Mouse (Mus musculus) megakaryocyte, embryonic 14.5 days (primary cell): ENCODE data around the gene Lyrm4. TPM values are rescaled to one million over a fixed set of nuclear protein-coding genes. Genes with fewer than 3 reads are reported as not detected.
A peak's percentile ranks its signal among the peaks of the same experiment; 100 is the strongest.
"Not testable (repeated sequence)": the region's sequence is repeated elsewhere in the genome, so short reads cannot be mapped to it uniquely, and the experiment has no call there.

Experiments
- H3K27me3 ChIP-seq: replicated peaks from 2 replicates; pipeline ENCODE3; 2012; ENCODE audit warnings: inconsistent platforms
- H3K36me3 ChIP-seq: replicated peaks from 2 replicates; pipeline ENCODE3; 2012; ENCODE audit warnings: low read length, inconsistent platforms, mixed read lengths
- H3K4me1 ChIP-seq: 2 replicates; pipeline ENCODE4 v1.6.1; 2012; ENCODE audit warnings: inconsistent platforms
- H3K4me3 ChIP-seq: replicated peaks from 2 replicates; pipeline ENCODE3; 2012; ENCODE audit warnings: moderate library complexity, mild to moderate bottlenecking, inconsistent platforms
- H3K9me3 ChIP-seq: 2 replicates; pipeline ENCODE4 v1.6.1; 2012; ENCODE audit warnings: inconsistent platforms
- FLI1 ChIP-seq: IDR thresholded peaks from 2 replicates; pipeline ENCODE4 v1.6.1; 2012; ENCODE audit warnings: low read length, inconsistent platforms, mixed read lengths
- GATA1 ChIP-seq: IDR thresholded peaks from 3 replicates; pipeline ENCODE4 v1.6.1; 2012; ENCODE audit warnings: mixed read lengths, low read length, inconsistent platforms, borderline replicate concordance
- polyA plus RNA-seq: library from polyadenylated mRNA; stranded (reverse); fragments of >175 nt; gene quantifications from 2 replicates; pipeline ENCODE4 v1.2.3, GENCODE M21; 2012; ENCODE audit warnings: low replicate concordance; ENCODE audit not compliant: insufficient read depth

The Lyrm4 gene
- polyA plus RNA-seq, 1 experiment: 3.3 TPM

DNA sequence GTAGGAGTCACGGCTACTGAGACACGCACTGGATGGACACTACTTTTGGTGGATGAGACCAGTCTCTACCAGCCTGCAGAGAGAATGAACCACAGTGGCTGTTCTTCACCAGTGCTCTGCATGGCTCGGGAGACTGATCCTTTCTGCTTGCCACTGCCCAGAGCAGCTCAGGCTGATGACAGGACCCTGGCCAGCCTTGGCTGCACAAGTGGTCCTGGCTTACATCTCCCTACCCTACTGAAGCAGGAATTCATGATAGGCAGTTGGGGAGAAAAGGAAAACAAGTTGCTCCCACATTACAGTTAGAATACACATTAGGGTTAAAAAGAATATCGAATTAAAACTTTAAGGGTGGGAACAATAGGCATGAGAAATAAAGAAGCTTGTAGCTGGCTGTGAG lies 119.7 kb downstream of the Lyrm4 start:
- H3K4me1 ChIP-seq: peaks cover 7% of the 10 kb centered on the region; the same call in 1 of the 2 replicates
- H3K4me3 ChIP-seq: no peak overlapping the region
- TF ChIP-seq FLI1 (no peak), GATA1 (no peak)
- H3K36me3 ChIP-seq: peaks cover 15% of the 10 kb centered on the region
- H3K9me3 ChIP-seq: peaks cover 64% of the 10 kb centered on the region
- no peaks in the 10 kb centered on the region for H3K27me3 ChIP-seq

GRCm38 (mm10) chr13:35995696-35996426 lies 121.5 kb downstream of the Lyrm4 start:
- H3K9me3 ChIP-seq: peaks cover 59% of the 10 kb centered on the region
- no peak for TF ChIP-seq GATA1
- TF ChIP-seq FLI1: no peak
- no peak overlapping the region for H3K4me3 ChIP-seq
- H3K27me3 ChIP-seq: no peaks in the 10 kb centered on the region
- peaks cover 7% of the 10 kb centered on the region; the same call in 1 of the 2 replicates for H3K4me1 ChIP-seq
- peaks cover 5% of the 10 kb centered on the region for H3K36me3 ChIP-seq

GRCm38 (mm10) chr13:35995231-35995630 lies 122.1 kb downstream of the Lyrm4 start:
- Histone ChIP-seq H3K36me3 (peaks cover 5% of the 10 kb centered on the region), H3K9me3 (peaks cover 57% of the 10 kb centered on the region), H3K4me3 (peak overlapping the region; percentile 53), H3K4me1 (peaks cover 7% of the 10 kb centered on the region; the same call in 1 of the 2 replicates), H3K27me3 (no peaks in the 10 kb centered on the region)
- no peak for TF ChIP-seq GATA1

DNA sequence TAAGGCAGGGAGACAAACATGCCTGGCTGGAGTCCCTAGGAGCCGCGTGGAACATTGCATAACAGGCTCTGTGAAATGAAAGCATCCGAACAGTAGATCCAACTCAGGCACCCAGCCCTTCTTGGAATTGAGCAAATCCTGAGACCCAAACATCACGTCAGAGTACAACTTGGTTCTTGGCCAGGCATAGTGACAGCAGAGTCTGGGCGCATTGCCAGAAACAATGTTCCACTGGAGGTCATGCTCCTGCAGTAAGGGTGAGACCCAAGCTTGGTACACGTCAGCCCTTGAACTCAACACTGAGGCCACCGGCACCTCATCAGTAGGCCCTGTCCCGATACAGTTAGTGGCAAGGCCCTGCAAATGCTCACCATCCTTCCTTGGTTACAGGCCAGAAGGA lies 123.3 kb downstream of the Lyrm4 start:
- H3K9me3 ChIP-seq: peaks cover 49% of the 10 kb centered on the region
- H3K36me3 ChIP-seq: peaks cover 5% of the 10 kb centered on the region
- peaks cover 7% of the 10 kb centered on the region; the same call in 1 of the 2 replicates for H3K4me1 ChIP-seq
- H3K4me3 ChIP-seq: no peak overlapping the region
- no peaks in the 10 kb centered on the region for H3K27me3 ChIP-seq
- TF ChIP-seq GATA1: no peak
- no peak for TF ChIP-seq FLI1

- H3K9me3 ChIP-seq: peaks cover 30% of the 10 kb centered on the region
- not testable (repeated sequence) for H3K27me3 ChIP-seq, H3K4me3 ChIP-seq, H3K36me3 ChIP-seq, H3K4me1 ChIP-seq
These were observed 126.1 kb downstream of the Lyrm4 start for GRCm38 (mm10) chr13:35991185-35991584.

- no peak for TF ChIP-seq GATA1
- TF ChIP-seq FLI1: no peak
These were observed 128.0 kb downstream of the Lyrm4 start for GRCm38 (mm10) chr13:35989329-35989728.

DNA sequence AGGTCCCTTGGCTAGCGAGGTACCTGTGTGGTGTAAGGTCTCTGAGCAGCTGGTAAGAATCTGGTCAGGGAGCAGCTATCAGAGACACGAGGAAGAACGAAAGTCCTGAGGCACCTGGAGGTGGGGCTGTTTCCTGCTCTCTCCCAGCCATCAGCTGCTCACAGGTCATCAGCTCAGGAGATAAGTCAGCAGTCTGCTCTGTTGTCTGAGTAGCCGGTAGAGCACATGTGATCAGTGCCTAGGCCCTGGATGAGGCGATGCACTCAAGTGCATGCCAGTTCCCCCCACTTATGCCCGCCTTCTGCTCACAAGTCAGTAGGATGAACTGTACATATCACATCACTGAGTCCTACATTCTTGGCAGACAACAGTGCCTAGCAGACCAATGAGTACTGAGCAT lies 134.3 kb downstream of the Lyrm4 start:
- no peak overlapping the region for H3K4me3 ChIP-seq
- H3K36me3 ChIP-seq: peaks cover 23% of the 10 kb centered on the region
- peaks cover 8% of the 10 kb centered on the region; the same call in 1 of the 2 replicates for H3K4me1 ChIP-seq
- H3K9me3 ChIP-seq: peaks cover 33% of the 10 kb centered on the region
- TF ChIP-seq GATA1 (no peak), FLI1 (no peak)
- no peaks in the 10 kb centered on the region for H3K27me3 ChIP-seq

More at GRCm38 (mm10) chr13:35989329-35989728, 128.0 kb downstream of the Lyrm4 start:
- no peak overlapping the region for H3K4me3 ChIP-seq
- H3K9me3 ChIP-seq: peaks cover 13% of the 10 kb centered on the region
- H3K27me3 ChIP-seq: no peaks in the 10 kb centered on the region
- peaks cover 9% of the 10 kb centered on the region; the same call in 1 of the 2 replicates for H3K4me1 ChIP-seq
- peaks cover 4% of the 10 kb centered on the region for H3K36me3 ChIP-seq

DNA sequence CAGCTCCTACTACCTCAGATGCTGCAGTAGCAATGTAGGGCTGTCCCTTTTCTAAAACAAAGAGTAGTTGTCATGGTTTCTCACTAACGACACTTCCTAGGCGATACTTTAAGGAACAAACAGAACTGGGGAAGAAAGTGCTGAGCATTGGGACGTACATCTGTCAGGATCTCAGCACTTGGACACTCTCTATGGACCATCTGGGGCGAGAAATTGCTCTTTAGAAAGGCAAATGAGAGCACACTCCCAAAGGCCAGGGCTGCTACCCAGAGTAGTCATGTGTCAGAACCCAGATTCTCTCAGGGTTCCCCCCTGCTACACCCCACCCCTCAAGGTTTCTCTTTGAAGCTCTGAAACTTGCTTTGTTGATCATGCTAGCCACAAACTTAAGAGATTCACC lies 136.9 kb downstream of the Lyrm4 start:
- TF ChIP-seq FLI1: no peak
- no peak for TF ChIP-seq GATA1
- peaks cover 33% of the 10 kb centered on the region for H3K9me3 ChIP-seq
- H3K27me3 ChIP-seq: no peaks in the 10 kb centered on the region
- no peak overlapping the region for H3K4me3 ChIP-seq
- no peaks in the 10 kb centered on the region for H3K4me1 ChIP-seq
- peaks cover 24% of the 10 kb centered on the region for H3K36me3 ChIP-seq

DNA sequence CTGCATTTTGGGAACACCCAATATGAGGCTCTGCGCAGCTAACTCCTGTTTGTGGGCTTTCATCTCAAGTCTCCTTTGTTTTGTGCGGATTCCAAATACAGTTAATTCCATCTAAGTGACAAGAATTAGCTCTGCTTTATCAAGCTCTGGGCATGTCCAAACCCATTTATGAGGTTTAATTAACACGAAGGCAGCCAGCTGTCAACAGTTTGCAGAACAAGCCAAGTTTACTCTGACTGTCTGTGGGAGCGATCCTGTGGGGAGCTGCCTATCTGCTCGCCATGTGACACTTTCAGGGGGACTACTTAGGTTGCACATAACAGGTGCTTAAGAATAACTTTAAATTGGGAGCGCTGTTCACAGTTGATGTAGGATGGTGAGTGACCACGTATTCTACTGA lies 140.4 kb downstream of the Lyrm4 start:
- Histone ChIP-seq H3K4me3 (no peak overlapping the region), H3K27me3 (no peaks in the 10 kb centered on the region), H3K36me3 (peaks cover 21% of the 10 kb centered on the region), H3K4me1 (no peaks in the 10 kb centered on the region), H3K9me3 (peaks cover 21% of the 10 kb centered on the region)
- TF ChIP-seq GATA1: no peak
- TF ChIP-seq FLI1: no peak

DNA sequence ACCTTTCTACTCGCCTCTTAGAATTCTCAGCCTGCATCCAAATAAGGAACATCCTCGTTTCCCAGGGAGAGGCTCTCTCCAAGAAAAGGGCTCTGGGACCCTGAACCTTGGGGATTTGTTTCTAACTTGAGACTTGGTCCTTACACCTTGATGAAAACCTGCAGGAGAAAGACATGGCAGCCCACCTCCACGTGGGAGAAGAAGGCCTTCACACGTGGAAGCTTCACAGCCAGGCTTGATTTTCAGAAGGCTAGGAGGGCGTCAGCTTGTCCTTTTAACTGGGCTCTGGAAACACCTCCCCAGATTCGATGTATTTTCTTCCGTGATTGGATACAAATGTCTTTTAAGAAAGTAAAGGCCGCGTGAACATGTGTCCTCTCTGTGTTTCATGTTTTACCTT lies 147.5 kb downstream of the Lyrm4 start:
- Histone ChIP-seq H3K4me3 (no peak overlapping the region), H3K9me3 (peaks cover 23% of the 10 kb centered on the region), H3K27me3 (peaks cover 47% of the 10 kb centered on the region), H3K4me1 (peaks cover 25% of the 10 kb centered on the region), H3K36me3 (no peaks in the 10 kb centered on the region)
- TF ChIP-seq GATA1: no peak

DNA sequence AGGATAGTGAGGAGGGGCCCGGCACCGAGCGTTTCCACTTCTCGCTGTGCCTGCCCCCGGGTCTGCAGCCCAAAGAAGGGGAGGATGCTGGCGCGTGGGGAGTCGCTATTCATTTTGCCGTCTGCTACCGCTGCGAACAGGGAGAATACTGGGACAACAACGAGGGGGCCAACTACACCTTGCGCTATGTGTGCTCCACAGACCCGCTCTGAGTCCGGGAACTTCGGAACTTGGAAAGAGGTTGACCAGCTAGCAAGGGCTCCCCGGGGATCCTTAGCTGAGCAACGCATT lies 147.9 kb downstream of the Lyrm4 start:
- H3K4me1 ChIP-seq: peaks cover 25% of the 10 kb centered on the region
- no peak for TF ChIP-seq FLI1
- TF ChIP-seq GATA1: no peak
- H3K36me3 ChIP-seq: no peaks in the 10 kb centered on the region
- H3K9me3 ChIP-seq: peaks cover 23% of the 10 kb centered on the region
- peak overlapping the region; percentile 91 for H3K4me3 ChIP-seq
- peaks cover 47% of the 10 kb centered on the region for H3K27me3 ChIP-seq
